Mouse (Mus musculus) liver, postnatal 0 days (tissue): ENCODE results near the gene Shcbp1l. TPM values are rescaled to one million over a fixed set of nuclear protein-coding genes. Genes with fewer than 3 reads are reported as not detected.
A peak's percentile ranks its signal among the peaks of the same experiment; 100 is the strongest.
"Not testable (repeated sequence)": the region's sequence is repeated elsewhere in the genome, so short reads cannot be mapped to it uniquely, and the experiment has no call there.

Source experiments
- ATAC-seq: fragments of 200-750 bp; cut with Nextera tagmentation; 2 replicates; pipeline ENCODE4 v1.8.0; 2017; ENCODE audit warnings: mild to moderate bottlenecking, moderate library complexity
- DNase-seq: peaks from one replicate; pipeline ENCODE4 v3.0.0-alpha.2; 2016
- H3K27ac ChIP-seq: fragments of 300-500 bp; sonication (generic); 2 replicates; pipeline ENCODE4 v1.5.1; 2014; ENCODE audit warnings: antibody characterized with exemption, moderate library complexity, mild to moderate bottlenecking, low read depth
- H3K27me3 ChIP-seq: fragments of 300-500 bp; sonication (generic); 2 replicates; pipeline ENCODE4 v1.6.1; 2014; ENCODE audit warnings: low read length, control low read depth, mixed read lengths; ENCODE audit not compliant: insufficient read depth
- H3K36me3 ChIP-seq: fragments of 300-500 bp; sonication (generic); replicated peaks from 2 replicates; pipeline ENCODE4 v1.6.1; 2014; ENCODE audit warnings: mild to moderate bottlenecking, control low read depth, low read length, moderate library complexity, mixed read lengths; ENCODE audit not compliant: insufficient read depth
- H3K4me1 ChIP-seq: fragments of 300-500 bp; sonication (generic); 2 replicates; pipeline ENCODE4 v1.6.1; 2014; ENCODE audit warnings: antibody characterized with exemption, mild to moderate bottlenecking, control low read depth; ENCODE audit not compliant: insufficient read depth
- H3K4me2 ChIP-seq: fragments of 300-500 bp; sonication (generic); 2 replicates; pipeline ENCODE4 v1.6.1; 2014; ENCODE audit warnings: low read depth, mild to moderate bottlenecking, low read length, moderate library complexity, mixed read lengths
- H3K4me3 ChIP-seq: fragments of 300-500 bp; sonication (generic); 2 replicates; pipeline ENCODE4 v1.5.1; 2014; ENCODE audit warnings: low read depth, low read length
- H3K9ac ChIP-seq: fragments of 300-500 bp; sonication (generic); replicated peaks from 2 replicates; pipeline ENCODE4 v1.6.1; 2014; ENCODE audit warnings: mild to moderate bottlenecking, moderate library complexity
- H3K9me3 ChIP-seq: fragments of 300-500 bp; sonication (generic); 2 replicates; pipeline ENCODE4 v1.6.1; 2016; ENCODE audit warnings: mild to moderate bottlenecking, control low read depth, low read length, mixed read lengths
- CTCF ChIP-seq: sonication (generic); IDR thresholded peaks from 2 replicates; pipeline ENCODE4 v1.5.1; 2016; ENCODE audit warnings: antibody characterized with exemption, low read depth
- EP300 ChIP-seq: IDR thresholded peaks from 2 replicates; pipeline ENCODE4 v1.6.1; 2016; ENCODE audit warnings: antibody characterized with exemption, low read depth, mild to moderate bottlenecking
- WGBS: fragments of 180-500 bp; shearing (Covaris S2); extraction: QIAGEN DNeasy Blood & Tissue Kit; methylation state at CpG from one replicate; pipeline ENCODE4 v1.1.7; 2014; ENCODE audit not compliant: insufficient replicate concordance; 5-methylcytosine and 5-hydroxymethylcytosine counted together
- polyA plus RNA-seq: library from polyadenylated mRNA; unstranded; fragments of >200 nt; fragmentation: Nextera tagmentation; extraction: Ambion mirVana; gene quantifications from 2 replicates; pipeline ENCODE4 v1.2.1, GENCODE M21; 2015

Shcbp1l gene
- polyA plus RNA-seq, 1 experiment from 2014 or later: 0.05 TPM

GRCm38 (mm10) chr1:153485201-153485796 lies 60.3 kb downstream of the Shcbp1l start:
- no peaks in the 10 kb centered on the region for H3K9me3 ChIP-seq
- 35% methylated on average over 2 of the region's 2 CpGs for WGBS
- TF ChIP-seq CTCF: no peak
- no peak for TF ChIP-seq EP300
- H3K4me2 ChIP-seq: peak overlapping the region; percentile 87
- no peaks in the 10 kb centered on the region for H3K27me3 ChIP-seq
- peaks cover 24% of the 10 kb centered on the region for H3K36me3 ChIP-seq
- peak overlapping the region; percentile 3; the same call in 1 of the 2 replicates for H3K27ac ChIP-seq
- H3K4me1 ChIP-seq: peaks cover 19% of the 10 kb centered on the region
- DNase-seq (no peak), ATAC-seq (no peak)
- 0 out of 2 replicates have a peak overlapping the region, but pooled peaks have one; percentile 13 for H3K9ac ChIP-seq
- H3K4me3 ChIP-seq: peak overlapping the region; percentile 96

GRCm38 (mm10) chr1:153486120-153486519 lies 61.2 kb downstream of the Shcbp1l start:
- Histone ChIP-seq H3K27ac (peak overlapping the region; percentile 86; the same call in 1 of the 2 replicates), H3K4me2 (peak overlapping the region; percentile 87), H3K9ac (peak overlapping the region; percentile 92), H3K36me3 (peaks cover 16% of the 10 kb centered on the region), H3K4me3 (peak overlapping the region; percentile 96), H3K4me1 (peaks cover 19% of the 10 kb centered on the region)
- not testable (repeated sequence) for ATAC-seq, H3K9me3 ChIP-seq, DNase-seq, H3K27me3 ChIP-seq
- WGBS: 5% methylated on average over 6 of the region's 6 CpGs
- TF ChIP-seq CTCF: peak; percentile 11; the same call in 1 of the 2 replicates

GRCm38 (mm10) chr1:153486767-153487499 lies 62.0 kb downstream of the Shcbp1l start:
- no peaks in the 10 kb centered on the region for H3K9me3 ChIP-seq
- TF ChIP-seq CTCF (no peak), EP300 (no peak)
- peak overlapping the region; percentile 87 for H3K4me2 ChIP-seq
- peaks cover 12% of the 10 kb centered on the region for H3K36me3 ChIP-seq
- peak overlapping the region; percentile 92 for H3K9ac ChIP-seq
- H3K4me3 ChIP-seq: peak overlapping the region; percentile 96
- under 1% methylated on average over 62 of the region's 64 CpGs for WGBS
- no peaks in the 10 kb centered on the region for H3K27me3 ChIP-seq
- DNase-seq: peak; percentile 71
- H3K4me1 ChIP-seq: peaks cover 19% of the 10 kb centered on the region
- ATAC-seq: peak; percentile 71
- H3K27ac ChIP-seq: peak overlapping the region; percentile 86

GRCm38 (mm10) chr1:153487500-153487879 lies 62.5 kb downstream of the Shcbp1l start, which contains the start of gene Dhx9:
Dhx9 (minus strand) TSS chr1:153487660.
- ATAC-seq: peak; percentile 86
- peaks cover 19% of the 10 kb centered on the region for H3K4me1 ChIP-seq
- peak within 1 kb of the TSS; percentile 86 for H3K27ac ChIP-seq
- H3K36me3 ChIP-seq: peaks cover 10% of the 10 kb centered on the region
- DNase-seq: peak; percentile 99
- peak within 1 kb of the TSS; percentile 92 for H3K9ac ChIP-seq
- no peaks in the 10 kb centered on the region for H3K9me3 ChIP-seq
- WGBS: under 1% methylated on average over 31 of the region's 35 CpGs
- peak within 1 kb of the TSS; percentile 87 for H3K4me2 ChIP-seq
- TF ChIP-seq EP300 (no peak; the same call in 1 of the 2 replicates), CTCF (peak; percentile 19; the same call in 1 of the 2 replicates)
- peak within 1 kb of the TSS; percentile 96 for H3K4me3 ChIP-seq
- H3K27me3 ChIP-seq: no peaks in the 10 kb centered on the region

- Histone ChIP-seq H3K27ac (peak overlapping the region; percentile 53), H3K4me1 (peaks cover 19% of the 10 kb centered on the region), H3K27me3 (no peaks in the 10 kb centered on the region), H3K9ac (no peak overlapping the region), H3K9me3 (no peaks in the 10 kb centered on the region), H3K36me3 (no peaks in the 10 kb centered on the region; the same call in 1 of the 2 replicates), H3K4me2 (no peak overlapping the region), H3K4me3 (no peak overlapping the region)
- TF ChIP-seq CTCF: peak; percentile 62
- 0 out of 2 replicates have a peak, but pooled peaks have one; percentile 7 for TF ChIP-seq EP300
- DNase-seq (peak; percentile 52), ATAC-seq (no peak; the same call in 1 of the 2 replicates)
- 29% methylated on average over 7 of the region's 7 CpGs for WGBS
These were observed 64.2 kb downstream of the Shcbp1l start for GRCm38 (mm10) chr1:153489132-153489531.

- ATAC-seq (no peak), DNase-seq (no peak)
- Histone ChIP-seq H3K4me1 (peaks cover 15% of the 10 kb centered on the region), H3K9me3 (no peaks in the 10 kb centered on the region), H3K27ac (peak overlapping the region; percentile 40; the same call in 1 of the 2 replicates), H3K4me2 (no peak overlapping the region), H3K4me3 (no peak overlapping the region), H3K36me3 (no peaks in the 10 kb centered on the region), H3K27me3 (no peaks in the 10 kb centered on the region), H3K9ac (no peak overlapping the region)
- 53% methylated on average over 2 of the region's 2 CpGs for WGBS
- TF ChIP-seq EP300 (no peak), CTCF (no peak)
These were observed 64.6 kb downstream of the Shcbp1l start for GRCm38 (mm10) chr1:153489540-153489939.
